Mouse (Mus musculus) C2C12 (cell line): ENCODE results near the gene Maf.

ENCODE experiments used
- CEBPB ChIP-seq: IDR thresholded peaks from one replicate; pipeline ENCODE4 v1.6.1; 2011; ENCODE audit warnings: low read depth, mild to moderate bottlenecking, control low read depth, moderate library complexity
- CTCF ChIP-seq: IDR thresholded peaks from one replicate; pipeline ENCODE4 v1.5.1; 2011; ENCODE audit not compliant: control insufficient read depth, insufficient read depth, insufficient read length
- USF1 ChIP-seq: IDR thresholded peaks from one replicate; pipeline ENCODE4 v1.6.1; 2011; ENCODE audit warnings: low read depth, mild to moderate bottlenecking, control low read depth, moderate library complexity

GRCm38 (mm10) chr8:115650110-115650521 lies 57.5 kb downstream of the Maf start:
- TF ChIP-seq CTCF (no peak), CEBPB (no peak), USF1 (no peak)
